Mouse (Mus musculus) adrenal gland, adult 18-20 months (tissue): ENCODE data around the gene Slc35d3. TPM values are rescaled to one million over a fixed set of nuclear protein-coding genes. Genes with fewer than 3 reads are reported as not detected.

ENCODE experiments used
- DNase-seq, 2 experiments: peaks; one replicate each; pipeline ENCODE4 v3.0.0; 2021 to 2022; ENCODE audit warnings: low spot score in 2 of 2
- long read RNA-seq, 2 experiments: library from polyadenylated mRNA; stranded (forward); transcript quantifications; one replicate each; pipeline ENCODE4 v2.0.0; 2021
- total RNA-seq, 2 experiments: library from RNA; stranded (reverse); gene quantifications; 1 replicate in 1 of 2; 2 replicates in 1 of 2; pipeline ENCODE4 v1.2.3; 2021

The Slc35d3 gene
- 10 to 100 TPM in 1 of 2 experiments, 1 to 10 TPM in 1; 8.7 to 10.9 TPM for total RNA-seq
- long read RNA-seq, experiment 1, transcript Slc35d3-201 (2 exons, 2,630 nt), result major isoform, 12 of 19 reads
- long read RNA-seq, experiment 1, partial matches to known transcripts, result 5 of 19 reads
- long read RNA-seq, experiment 1, other reads (novel, unspliced or antisense), result 2 of 19 reads
- long read RNA-seq, experiment 2, transcript Slc35d3-201 (2 exons, 2,630 nt), result major isoform, 30 of 45 reads
- long read RNA-seq, experiment 2, partial matches to known transcripts, result 0 of 45 reads
- long read RNA-seq, experiment 2, other reads (novel, unspliced or antisense), result 15 of 45 reads

GRCm38 (mm10) chr10:19850998-19851691 lies at the start of gene Slc35d3:
Gene Slc35d3, minus strand, starts transcription at chr10:19851459.
- peak; percentile 25 to 28 for DNase-seq

- peak; percentile 30 to 56 for DNase-seq
Observed at GRCm38 (mm10) chr10:19900191-19900590, 48.9 kb upstream of the Slc35d3 start.

- peak in 1 of 2 experiments; percentile 24 for DNase-seq
Observed at GRCm38 (mm10) chr10:19893976-19894375, 42.7 kb upstream of the Slc35d3 start.

- no peak for DNase-seq
Observed at GRCm38 (mm10) chr10:19893146-19893545, 41.9 kb upstream of the Slc35d3 start.

GRCm38 (mm10) chr10:19891686-19892085 lies 40.4 kb upstream of the Slc35d3 start:
- DNase-seq, result no peak

- no peak for DNase-seq
Observed at GRCm38 (mm10) chr10:19889908-19890307, 38.6 kb upstream of the Slc35d3 start.

- no peak for DNase-seq
Observed at GRCm38 (mm10) chr10:19886249-19886648, 35.0 kb upstream of the Slc35d3 start.

- DNase-seq, result peak in 1 of 2 experiments; percentile 17
Observed at GRCm38 (mm10) chr10:19884409-19884808, 33.1 kb upstream of the Slc35d3 start.

GRCm38 (mm10) chr10:19880437-19880836 lies 29.2 kb upstream of the Slc35d3 start:
- no peak for DNase-seq

- DNase-seq, result no peak
Observed at GRCm38 (mm10) chr10:19879161-19879560, 27.9 kb upstream of the Slc35d3 start.

- no peak for DNase-seq
Observed at GRCm38 (mm10) chr10:19877679-19878078, 26.4 kb upstream of the Slc35d3 start.

- no peak for DNase-seq
Observed at GRCm38 (mm10) chr10:19877257-19877656, 26.0 kb upstream of the Slc35d3 start.

- no peak for DNase-seq
Observed at GRCm38 (mm10) chr10:19876669-19877068, 25.4 kb upstream of the Slc35d3 start.

- DNase-seq, result no peak
Observed at GRCm38 (mm10) chr10:19875346-19875745, 24.1 kb upstream of the Slc35d3 start.

GRCm38 (mm10) chr10:19855597-19856306 lies 4.5 kb upstream of the Slc35d3 start:
- no peak for DNase-seq

GRCm38 (mm10) chr10:19853609-19854008 lies 2.4 kb upstream of the Slc35d3 start:
- no peak for DNase-seq

- no peak for DNase-seq
Observed at GRCm38 (mm10) chr10:19852776-19853175, 1.5 kb upstream of the Slc35d3 start.

GRCm38 (mm10) chr10:19850544-19850997 lies 688 bp downstream of the Slc35d3 start:
- DNase-seq, result peak in 1 of 2 experiments; percentile 11

- no peak for DNase-seq
Observed at GRCm38 (mm10) chr10:19849771-19850365, 1.4 kb downstream of the Slc35d3 start.

- peak in 1 of 2 experiments; percentile 8 for DNase-seq
Observed at GRCm38 (mm10) chr10:19848928-19849770, 2.1 kb downstream of the Slc35d3 start.
